Mouse (Mus musculus) kidney, adult 2 months (tissue): Measurements from ENCODE around the gene Mical3.
A peak's percentile ranks its signal among the peaks of the same experiment; 100 is the strongest.

Source experiments
- CTCF ChIP-seq: fragments of 200-500 bp; conservative IDR thresholded peaks from 2 replicates; pipeline ENCODE4 v1.5.1; 2011; ENCODE audit warnings: low read depth, mild to moderate bottlenecking, control low read depth, low read length, moderate library complexity, mixed read lengths; ENCODE audit not compliant: insufficient read depth, insufficient read length
- POLR2A ChIP-seq: fragments of 200-500 bp; IDR thresholded peaks from one replicate; pipeline ENCODE4 v1.6.1; 2011; ENCODE audit warnings: low read depth, low read length, control low read depth

- TF ChIP-seq CTCF (peak; percentile 41; the same call in 1 of the 2 replicates), POLR2A (no peak)
Observed at GRCm38 (mm10) chr6:120981537-120981936, 149.3 kb downstream of the Mical3 start.
